ENCODE assay signal across 8 mouse cellular contexts in genomic region chr13:34148181-34148580, GRCm38 (mm10). TPM values are rescaled to one million over a fixed set of nuclear protein-coding genes. Genes with fewer than 3 reads are reported as not detected.
DNase-seq lines count a peak whose midpoint lies in the region; ATAC-seq and TF ChIP-seq lines count a peak whose summit lies in the region.

No protein-coding gene starts in this region.

- TF ChIP-seq CTCF in heart, postnatal 0 days (IDR thresholded peaks at IDR 0.05; ENCODE audit: low read depth), result no peak

- H3K27ac ChIP-seq in heart, embryonic 10.5 days, result peak overlapping the region; percentile 90
- H3K27ac ChIP-seq in embryonic facial prominence, embryonic 10.5 days (replicated peaks), result peak overlapping the region; percentile 94
- H3K27ac ChIP-seq in heart, postnatal 0 days (ENCODE audit: low read depth), result peak overlapping the region; percentile 89
- peak overlapping the region; percentile 97 for H3K27ac ChIP-seq in midbrain, embryonic 12.5 days (replicated peaks)

- H3K4me3 ChIP-seq in heart, embryonic 10.5 days, result no peak overlapping the region
- peak overlapping the region; percentile 61 for H3K4me3 ChIP-seq in embryonic facial prominence, embryonic 10.5 days
- H3K4me3 ChIP-seq in heart, postnatal 0 days (ENCODE audit: low read depth, low read length), result peak overlapping the region; percentile 55; the same call in 1 of the 2 replicates
- H3K4me3 ChIP-seq in midbrain, embryonic 12.5 days, result peak overlapping the region; percentile 36

- WGBS in heart, embryonic 10.5 days, result 77% methylated on average over 3 of the region's 3 CpGs
- 65% methylated on average over 3 of the region's 3 CpGs for WGBS in embryonic facial prominence, embryonic 10.5 days
- WGBS in heart, postnatal 0 days, result 75% methylated on average over 3 of the region's 3 CpGs
- WGBS in midbrain, embryonic 12.5 days, result 39% methylated on average over 3 of the region's 3 CpGs

- H3K9me3 ChIP-seq in heart, embryonic 10.5 days, result no peaks in the 10 kb centered on the region
- no peaks in the 10 kb centered on the region for H3K9me3 ChIP-seq in embryonic facial prominence, embryonic 10.5 days
- no peaks in the 10 kb centered on the region for H3K9me3 ChIP-seq in heart, postnatal 0 days (replicated peaks; ENCODE audit: control insufficient read depth, low read length)
- H3K9me3 ChIP-seq in midbrain, embryonic 12.5 days, result no peaks in the 10 kb centered on the region

- no peaks in the 10 kb centered on the region for H3K27me3 ChIP-seq in heart, embryonic 10.5 days (ENCODE audit: insufficient read depth, poor library complexity, severe bottlenecking)
- H3K27me3 ChIP-seq in embryonic facial prominence, embryonic 10.5 days (replicated peaks; ENCODE audit: low read depth, poor library complexity, severe bottlenecking), result no peaks in the 10 kb centered on the region
- no peaks in the 10 kb centered on the region for H3K27me3 ChIP-seq in heart, postnatal 0 days (ENCODE audit: control insufficient read depth, insufficient read depth, low read length)
- H3K27me3 ChIP-seq in midbrain, embryonic 12.5 days, result no peaks in the 10 kb centered on the region

- H3K4me2 ChIP-seq in heart, postnatal 0 days (ENCODE audit: low read depth, low read length), result peak overlapping the region; percentile 81
- peak overlapping the region; percentile 51 for H3K4me2 ChIP-seq in midbrain, embryonic 12.5 days (replicated peaks)

- no peak for TF ChIP-seq EP300 in heart, postnatal 0 days (IDR thresholded peaks at IDR 0.05; ENCODE audit: low read depth)

- no peaks in the 10 kb centered on the region for H3K36me3 ChIP-seq in heart, embryonic 10.5 days
- no peaks in the 10 kb centered on the region for H3K36me3 ChIP-seq in embryonic facial prominence, embryonic 10.5 days (replicated peaks)
- H3K36me3 ChIP-seq in heart, postnatal 0 days (replicated peaks; ENCODE audit: control insufficient read depth, insufficient read depth, low read length), result no peaks in the 10 kb centered on the region
- no peaks in the 10 kb centered on the region for H3K36me3 ChIP-seq in midbrain, embryonic 12.5 days

- no peak for DNase-seq in heart, embryonic 10.5 days (ENCODE audit: low spot score)
- no peak for DNase-seq in heart, adult 18-20 months
- DNase-seq in embryonic facial prominence, embryonic 10.5 days (ENCODE audit: low spot score), result no peak
- DNase-seq in heart, postnatal 0 days (ENCODE audit: low spot score), result no peak
- DNase-seq in right cerebral cortex, postnatal 10 days (ENCODE audit: low spot score in 2 of 2), result no peak
- DNase-seq in thymus, adult 18-20 months, result no peak
- no peak for DNase-seq in left cerebral cortex, adult 9 months (ENCODE audit: low spot score in 2 of 2)

- no peak for ATAC-seq in heart, postnatal 0 days (ENCODE audit: insufficient read depth, low read depth)
- ATAC-seq in midbrain, embryonic 12.5 days (ENCODE audit: low FRiP score, low read depth), result no peak

- H3K4me1 ChIP-seq in heart, embryonic 10.5 days, result peaks cover 29% of the 10 kb centered on the region
- H3K4me1 ChIP-seq in embryonic facial prominence, embryonic 10.5 days, result peaks cover 53% of the 10 kb centered on the region
- H3K4me1 ChIP-seq in heart, postnatal 0 days (ENCODE audit: control insufficient read depth, insufficient read depth), result peaks cover 28% of the 10 kb centered on the region
- H3K4me1 ChIP-seq in midbrain, embryonic 12.5 days, result peaks cover 34% of the 10 kb centered on the region

- peak overlapping the region; percentile 62; the same call in 1 of the 2 replicates for H3K9ac ChIP-seq in heart, postnatal 0 days (replicated peaks; ENCODE audit: low read depth, low read length)
- peak overlapping the region; percentile 58 for H3K9ac ChIP-seq in midbrain, embryonic 12.5 days (replicated peaks)

RNA-seq across cellular contexts. Expression of gene Psmg4, which starts 14.6 kb away (rescaled TPM):
- 66.6 and 70.3 TPM in 2 replicates for polyA plus RNA-seq in heart, embryonic 10.5 days (2016; fragmentation: Nextera tagmentation; extraction: Ambion mirVana)
- 10 to 100 TPM; 25.0 to 32.9 TPM for total RNA-seq in heart, adult 18-20 months (2021)
- polyA plus RNA-seq in embryonic facial prominence, embryonic 10.5 days (2016; fragmentation: Nextera tagmentation; extraction: Ambion mirVana), result 97.9 and 99.9 TPM in 2 replicates
- total RNA-seq in heart, postnatal 0 days (2014; rRNA removed; ENCODE audit: low replicate concordance), result 58.0 and 108 TPM in 2 replicates
- polyA plus RNA-seq in heart, postnatal 0 days (2015; fragmentation: Nextera tagmentation; extraction: Ambion mirVana), result 86.3 and 87.8 TPM in 2 replicates
- 109 and 118 TPM in 2 replicates for polyA plus RNA-seq in midbrain, embryonic 12.5 days (2016; fragmentation: Nextera tagmentation; extraction: Ambion mirVana)

RNA-seq across cellular contexts. Expression of gene Tubb2b, which starts 17.9 kb away (rescaled TPM):
- 18.8 and 30.7 TPM in 2 replicates for polyA plus RNA-seq in heart, embryonic 10.5 days (2016; fragmentation: Nextera tagmentation; extraction: Ambion mirVana)
- total RNA-seq in heart, adult 18-20 months (2021), result 1 to 10 TPM; 4.8 to 8.6 TPM
- 65.5 and 73.2 TPM in 2 replicates for polyA plus RNA-seq in embryonic facial prominence, embryonic 10.5 days (2016; fragmentation: Nextera tagmentation; extraction: Ambion mirVana)
- 157 and 227 TPM in 2 replicates for total RNA-seq in heart, postnatal 0 days (2014; rRNA removed; ENCODE audit: low replicate concordance)
- 16.9 and 19.7 TPM in 2 replicates for polyA plus RNA-seq in heart, postnatal 0 days (2015; fragmentation: Nextera tagmentation; extraction: Ambion mirVana)
- 380 and 432 TPM in 2 replicates for polyA plus RNA-seq in midbrain, embryonic 12.5 days (2016; fragmentation: Nextera tagmentation; extraction: Ambion mirVana)
